Mouse (Mus musculus) gastrocnemius, postnatal 36 days (tissue): ENCODE data around the gene Tceanc2. TPM values are rescaled to one million over a fixed set of nuclear protein-coding genes. Genes with fewer than 3 reads are reported as not detected.

Experiments used
- DNase-seq, 2 experiments: peaks; one replicate each; pipeline ENCODE4 v3.0.0; 2022
- intact Hi-C: fragments of 180-260 bp; cut with DNase I; formaldehyde crosslinking; loops from one replicate; pipeline ENCODE4 v1.15.1; 2025
- total RNA-seq, 2 experiments: library from RNA; stranded (reverse); gene quantifications; 2 replicates each; pipeline ENCODE4 v1.2.3; 2021

Tceanc2 gene
- total RNA-seq, 2 experiments from 2014 or later = 9.6 to 10.4 TPM

DNA sequence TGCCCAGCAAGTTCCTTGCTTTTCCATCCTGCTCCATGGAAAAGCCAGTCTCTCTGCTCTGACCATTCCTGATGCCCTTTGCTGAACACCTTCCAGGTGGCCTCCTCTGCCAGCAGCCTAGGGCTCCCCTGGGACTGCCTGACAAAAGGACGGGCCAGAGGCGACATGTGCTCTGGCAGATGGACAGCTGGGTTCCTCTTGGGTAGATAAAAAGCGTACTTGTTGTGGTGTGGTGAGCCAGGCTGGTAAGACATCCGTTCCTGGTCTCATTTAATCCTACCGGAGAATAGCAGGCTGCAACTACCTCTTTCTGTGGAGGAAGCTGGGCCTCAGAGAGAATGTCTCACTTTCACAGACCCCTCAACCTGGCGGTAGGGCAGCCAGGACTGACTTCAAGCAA, 82.9 kb downstream of the Tceanc2 start:
- no peak for DNase-seq
- intact Hi-C loops = no loop called here

DNA sequence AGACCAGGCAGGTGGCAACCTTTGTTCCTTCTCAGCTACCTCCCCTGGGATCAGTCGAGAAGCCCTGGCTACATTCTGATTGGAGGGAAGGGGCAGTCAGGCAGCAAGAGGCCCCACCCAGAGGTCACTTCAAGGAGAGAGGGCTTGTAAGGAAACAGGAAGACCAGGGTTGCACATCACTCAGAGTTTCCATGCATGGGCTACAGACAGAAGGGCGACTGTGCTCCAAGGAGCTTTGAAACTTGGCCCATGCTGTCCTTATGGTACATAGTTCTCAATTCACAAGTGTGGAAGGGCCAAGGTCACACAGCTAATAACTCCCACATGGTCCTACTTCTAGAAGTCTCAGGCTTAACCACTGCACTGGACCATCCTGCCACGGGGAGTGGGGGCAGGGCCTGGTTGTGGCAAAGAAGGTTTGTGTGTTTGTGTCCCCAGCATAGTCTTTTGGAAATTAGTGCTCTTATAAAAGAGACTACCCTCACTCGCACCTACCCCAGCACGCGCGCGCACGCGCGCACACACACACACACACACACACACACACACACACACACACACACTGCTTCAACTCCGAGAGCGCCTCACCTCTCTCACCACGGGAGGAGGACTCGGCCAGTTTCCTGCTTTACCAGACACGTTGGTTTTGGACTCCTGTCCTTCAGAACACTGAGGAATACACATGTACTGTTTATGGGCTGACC, 84.3 kb downstream of the Tceanc2 start:
- intact Hi-C loops = no loop called here
- no peak for DNase-seq

DNA sequence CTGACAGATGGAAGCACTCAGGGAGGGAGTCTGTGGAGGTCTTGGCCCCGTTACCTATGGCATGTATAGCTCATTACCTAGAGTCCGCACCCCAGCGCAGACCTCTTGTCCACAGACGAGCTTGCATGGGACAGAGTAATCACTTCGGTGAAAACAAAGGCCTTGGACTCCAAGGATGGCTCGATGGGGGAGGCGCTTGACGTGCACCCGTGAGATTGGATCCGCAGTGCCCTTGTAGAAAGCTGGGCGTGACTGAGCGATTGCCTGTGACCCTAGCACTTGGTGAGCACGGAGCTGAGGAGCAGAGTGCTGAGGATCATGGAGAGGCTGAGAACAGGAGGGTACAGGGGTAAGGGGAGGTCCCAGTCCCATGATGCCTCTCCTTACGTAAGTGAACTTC, 87.2 kb downstream of the Tceanc2 start:
- intact Hi-C loops = no loop called here
- no peak for DNase-seq

DNA sequence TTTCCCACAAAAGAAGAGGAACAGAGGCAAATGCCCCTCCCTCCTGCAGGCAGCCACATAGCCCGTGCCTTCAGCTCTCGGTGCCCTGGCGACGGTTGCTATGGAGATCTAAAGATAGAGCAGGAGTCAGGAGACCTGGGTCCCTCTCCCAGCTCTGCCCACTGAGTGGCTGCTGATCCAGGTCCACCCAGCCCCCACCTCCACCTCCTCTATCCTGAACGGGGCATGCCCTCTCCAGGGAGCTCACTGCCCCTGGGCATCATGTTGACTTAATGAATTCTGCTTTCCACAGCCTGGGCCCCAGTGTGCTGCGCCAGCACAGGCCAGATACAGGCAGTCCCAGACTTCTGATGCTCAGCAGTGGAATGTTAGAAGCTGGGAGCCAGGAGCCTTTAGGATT, 94.1 kb downstream of the Tceanc2 start:
- DNase-seq = no peak
- intact Hi-C loops = no loop called here

DNA sequence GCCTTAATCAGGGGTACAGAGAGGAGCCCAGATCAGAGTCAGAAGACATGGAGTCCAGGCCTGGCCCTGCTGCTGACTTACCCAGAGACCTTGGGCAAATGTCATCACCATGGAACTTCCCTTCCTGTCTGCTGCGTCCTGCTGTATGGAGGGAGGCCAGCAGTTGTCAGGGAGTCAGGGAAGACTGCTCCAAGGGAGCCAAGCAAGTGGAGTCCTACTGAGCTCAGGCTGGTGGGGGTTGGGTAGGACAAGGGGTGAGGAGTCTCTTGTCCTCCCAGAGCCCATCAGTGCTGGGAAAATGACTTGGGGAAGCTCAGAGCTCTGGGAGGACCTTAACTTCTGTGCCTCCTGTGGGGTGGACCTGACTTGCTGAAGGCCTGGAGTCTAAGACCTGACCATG, 94.6 kb downstream of the Tceanc2 start:
- DNase-seq = no peak
- intact Hi-C loops = no loop called here

Other genes starting within 250 kb of the Tceanc2 start
- gene Mrpl37, start 112.2 kb downstream of the Tceanc2 start, total RNA-seq = 10 to 100 TPM; 89.9 to 90.5 TPM
- gene Cyb5rl, start 112.1 kb downstream of the Tceanc2 start, total RNA-seq = 10 to 100 TPM; 15.3 to 17.7 TPM
- not detected for gene Cdcp2, start 82.2 kb downstream of the Tceanc2 start, total RNA-seq
- 10 to 100 TPM; 68.4 to 77.1 TPM for gene Tmem59, start 717 bp downstream of the Tceanc2 start, total RNA-seq
- gene Ldlrad1, start 30.1 kb upstream of the Tceanc2 start, total RNA-seq = not detected
- gene Lrrc42, start 74.4 kb upstream of the Tceanc2 start, total RNA-seq = 1 to 10 TPM; 7.0 to 7.8 TPM
- gene Hspb11, start 74.5 kb upstream of the Tceanc2 start, total RNA-seq = 10 to 100 TPM; 10.4 to 10.6 TPM
- gene Dio1, start 128.1 kb upstream of the Tceanc2 start, total RNA-seq = not detected
- 1 to 10 TPM; 7.6 to 8.3 TPM for gene Yipf1, start 135.2 kb upstream of the Tceanc2 start, total RNA-seq
- gene Ndc1, start 188.7 kb upstream of the Tceanc2 start, total RNA-seq = 1 to 10 TPM; 7.4 to 9.1 TPM